Mouse (Mus musculus): ENCODE results near the gene Gm3594. TPM values are rescaled to one million over a fixed set of nuclear protein-coding genes. Genes with fewer than 3 reads are reported as not detected.
"Not testable (repeated sequence)": the region's sequence is repeated elsewhere in the genome, so short reads cannot be mapped to it uniquely, and the experiment has no call there.

Gene Gm3594
- polyA plus RNA-seq (2012; rRNA removed), result not detected in 2 replicates
- polyA plus RNA-seq (2014; fragmentation: Nextera tagmentation; extraction: Ambion mirVana), result not detected in 2 replicates

DNA sequence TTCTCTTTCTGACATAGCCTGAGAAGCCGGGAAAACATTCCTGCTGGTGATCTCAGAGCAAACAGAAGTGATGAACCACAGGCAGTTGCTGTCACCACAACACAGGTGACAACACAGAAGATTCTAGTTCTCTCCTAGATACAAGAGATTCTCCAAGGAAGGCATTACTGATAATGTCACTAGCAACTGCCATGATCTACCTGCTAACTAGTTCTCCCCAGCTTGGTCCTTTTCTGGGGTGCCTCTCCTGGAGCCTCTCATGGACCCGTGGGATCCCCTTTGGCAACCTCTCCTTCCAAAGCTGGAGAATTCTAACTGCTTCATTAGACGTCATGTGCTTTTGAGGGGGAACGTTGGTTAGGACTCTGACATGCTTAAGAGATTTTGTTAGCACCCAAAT lies at the start of gene Gm3594:
TSS of gene Gm3594 (minus strand) at position 101 of the 400 bp plus-strand sequence.
- not testable (repeated sequence) for H3K9ac ChIP-seq (ENCODE audit: low read depth, low read length, severe bottlenecking); H3K4me2 ChIP-seq (replicated peaks; ENCODE audit: low read depth, low read length, severe bottlenecking); H3K4me3 ChIP-seq (replicated peaks; ENCODE audit: low read length); H3K4me1 ChIP-seq (ENCODE audit: control insufficient read depth, insufficient read depth, low read length); H3K36me3 ChIP-seq (ENCODE audit: control insufficient read depth, insufficient read depth, low read length); ATAC-seq (ENCODE audit: low FRiP score, low read depth); H3K9me3 ChIP-seq (ENCODE audit: control insufficient read depth, low read length); H3K27ac ChIP-seq (replicated peaks; ENCODE audit: low read depth, low read length); DNase-seq (ENCODE audit: low spot score); H3K27me3 ChIP-seq (ENCODE audit: control insufficient read depth, insufficient read depth, low read length)
- no CpG with 5 or more reads among the region's 4 CpGs for WGBS

DNA sequence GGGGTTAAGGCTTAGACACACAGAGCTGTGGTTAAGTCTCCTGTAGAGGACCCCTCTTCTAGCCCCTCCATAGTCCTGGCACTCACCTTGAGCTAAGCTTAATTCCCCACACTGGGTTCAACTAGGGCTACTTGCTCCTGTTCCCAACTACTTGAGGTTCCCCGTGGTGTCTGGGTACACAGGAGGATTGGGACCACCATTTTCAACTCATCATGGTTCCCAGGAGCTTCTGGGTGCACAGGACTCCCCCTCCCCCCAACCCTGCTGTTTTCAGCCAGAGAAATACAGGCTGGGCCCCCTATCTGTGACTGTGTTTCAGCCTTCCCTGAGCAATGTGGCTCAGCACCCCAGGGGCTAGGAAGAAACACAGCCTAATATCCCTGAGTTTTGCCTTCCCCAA lies 41.9 kb upstream of the Gm3594 start:
- H3K4me1 ChIP-seq (ENCODE audit: control insufficient read depth, insufficient read depth, low read length); H3K27ac ChIP-seq (replicated peaks; ENCODE audit: low read depth, low read length); H3K36me3 ChIP-seq (ENCODE audit: control insufficient read depth, insufficient read depth, low read length); H3K4me2 ChIP-seq (replicated peaks; ENCODE audit: low read depth, low read length, severe bottlenecking); ATAC-seq (ENCODE audit: low FRiP score, low read depth); H3K9me3 ChIP-seq (ENCODE audit: control insufficient read depth, low read length); H3K4me3 ChIP-seq (replicated peaks; ENCODE audit: low read length); H3K9ac ChIP-seq (ENCODE audit: low read depth, low read length, severe bottlenecking); H3K27me3 ChIP-seq (ENCODE audit: control insufficient read depth, insufficient read depth, low read length); DNase-seq (ENCODE audit: low spot score): not testable (repeated sequence)
- 20% methylated on average over 1 of the region's 1 CpGs for WGBS

DNA sequence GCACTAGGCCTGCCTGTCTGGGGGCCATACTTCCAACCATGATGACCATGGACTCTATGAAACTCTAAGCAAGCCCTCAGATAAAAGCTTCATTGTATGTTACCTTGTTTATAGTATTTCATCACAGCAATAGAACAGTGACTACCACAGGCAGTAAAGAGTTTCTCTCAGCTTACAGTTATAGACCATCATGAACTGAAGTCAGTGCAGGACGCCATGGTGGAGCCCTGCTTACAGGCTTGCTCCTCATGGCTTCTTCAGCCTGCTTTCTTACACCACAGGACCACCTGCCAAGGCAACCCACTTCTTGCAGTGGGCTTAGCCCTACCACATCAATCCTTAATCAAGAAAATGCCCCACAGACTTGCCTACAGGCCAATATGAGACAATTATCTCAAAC lies 41.1 kb upstream of the Gm3594 start:
- H3K36me3 ChIP-seq (ENCODE audit: control insufficient read depth, insufficient read depth, low read length); H3K4me3 ChIP-seq (replicated peaks; ENCODE audit: low read length); ATAC-seq (ENCODE audit: low FRiP score, low read depth); H3K4me1 ChIP-seq (ENCODE audit: control insufficient read depth, insufficient read depth, low read length); H3K27me3 ChIP-seq (ENCODE audit: control insufficient read depth, insufficient read depth, low read length); H3K27ac ChIP-seq (replicated peaks; ENCODE audit: low read depth, low read length); H3K9me3 ChIP-seq (ENCODE audit: control insufficient read depth, low read length); H3K9ac ChIP-seq (ENCODE audit: low read depth, low read length, severe bottlenecking); DNase-seq (ENCODE audit: low spot score); H3K4me2 ChIP-seq (replicated peaks; ENCODE audit: low read depth, low read length, severe bottlenecking): not testable (repeated sequence)
- WGBS, result no CpG with 5 or more reads among the region's 1 CpGs

DNA sequence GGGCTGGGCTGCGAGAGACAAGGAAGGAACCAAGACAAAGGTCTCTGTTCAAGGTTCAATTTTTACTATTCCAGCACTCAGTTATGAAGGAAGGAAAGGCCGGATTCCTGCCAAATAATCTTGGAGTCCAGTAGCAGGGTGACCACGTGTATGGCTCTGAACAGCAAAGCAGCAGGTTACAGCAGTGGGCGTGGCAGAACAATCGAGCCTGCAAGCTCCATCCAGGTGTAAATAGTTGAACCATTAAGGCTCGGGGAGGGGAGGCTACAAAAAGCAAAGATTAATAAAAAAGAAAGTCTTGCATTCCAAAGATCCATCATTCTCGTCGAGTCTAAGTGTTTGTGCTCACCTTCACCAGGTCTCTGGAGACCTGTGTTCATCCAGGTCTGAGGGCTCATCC lies 37.7 kb upstream of the Gm3594 start:
- not testable (repeated sequence) for ATAC-seq (ENCODE audit: low FRiP score, low read depth); H3K9ac ChIP-seq (ENCODE audit: low read depth, low read length, severe bottlenecking); H3K4me2 ChIP-seq (replicated peaks; ENCODE audit: low read depth, low read length, severe bottlenecking); H3K4me3 ChIP-seq (replicated peaks; ENCODE audit: low read length); H3K27ac ChIP-seq (replicated peaks; ENCODE audit: low read depth, low read length); DNase-seq (ENCODE audit: low spot score); H3K27me3 ChIP-seq (ENCODE audit: control insufficient read depth, insufficient read depth, low read length); H3K4me1 ChIP-seq (ENCODE audit: control insufficient read depth, insufficient read depth, low read length); H3K36me3 ChIP-seq (ENCODE audit: control insufficient read depth, insufficient read depth, low read length); H3K9me3 ChIP-seq (ENCODE audit: control insufficient read depth, low read length)
- 70% methylated on average over 7 of the region's 8 CpGs for WGBS

DNA sequence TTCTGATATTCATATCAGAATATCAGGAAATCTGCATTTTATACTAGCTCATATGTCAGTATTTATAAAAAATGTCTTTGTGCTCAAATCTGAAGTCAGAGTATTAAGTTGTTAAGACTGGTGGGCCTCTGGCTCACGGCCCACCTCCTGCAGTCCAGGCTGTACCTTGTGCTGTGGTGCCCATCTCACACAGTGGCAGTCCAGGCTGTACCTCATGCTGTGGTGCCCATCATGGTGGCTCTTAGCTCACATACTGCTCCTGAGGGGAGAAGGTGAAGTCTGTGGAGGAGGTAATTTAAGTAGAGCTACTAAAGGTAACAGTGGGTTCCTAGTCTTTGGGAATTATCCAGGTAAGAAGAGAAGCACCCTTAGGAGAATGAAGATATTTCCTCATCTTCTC lies 27.4 kb upstream of the Gm3594 start:
- H3K27me3 ChIP-seq (ENCODE audit: control insufficient read depth, insufficient read depth, low read length); H3K9ac ChIP-seq (ENCODE audit: low read depth, low read length, severe bottlenecking); H3K4me2 ChIP-seq (replicated peaks; ENCODE audit: low read depth, low read length, severe bottlenecking); H3K9me3 ChIP-seq (ENCODE audit: control insufficient read depth, low read length); H3K4me3 ChIP-seq (replicated peaks; ENCODE audit: low read length); ATAC-seq (ENCODE audit: low FRiP score, low read depth); H3K36me3 ChIP-seq (ENCODE audit: control insufficient read depth, insufficient read depth, low read length); DNase-seq (ENCODE audit: low spot score); H3K4me1 ChIP-seq (ENCODE audit: control insufficient read depth, insufficient read depth, low read length); H3K27ac ChIP-seq (replicated peaks; ENCODE audit: low read depth, low read length): not testable (repeated sequence)
- WGBS, result 88% methylated on average over 1 of the region's 1 CpGs

DNA sequence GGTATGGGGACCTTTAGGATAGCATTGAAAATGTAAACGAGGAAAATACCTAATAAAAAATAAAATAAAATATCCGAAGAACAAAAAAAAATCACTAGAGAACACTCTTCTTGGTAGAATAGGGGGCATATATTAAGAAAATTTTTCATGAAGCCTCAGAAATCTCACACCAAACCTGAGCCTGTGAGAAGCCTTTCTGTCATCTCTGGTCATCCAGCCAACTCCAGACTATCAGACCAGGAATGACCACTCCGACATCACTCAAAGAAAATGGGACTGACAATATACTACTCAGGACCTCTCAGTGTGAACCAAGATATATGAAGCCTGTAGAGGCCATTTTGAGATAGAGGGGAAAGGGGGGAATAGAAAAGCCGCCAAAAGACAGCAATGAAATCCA lies 3.6 kb downstream of the Gm3594 start:
- H3K4me2 ChIP-seq (replicated peaks; ENCODE audit: low read depth, low read length, severe bottlenecking); H3K9ac ChIP-seq (ENCODE audit: low read depth, low read length, severe bottlenecking); H3K4me1 ChIP-seq (ENCODE audit: control insufficient read depth, insufficient read depth, low read length); H3K27ac ChIP-seq (replicated peaks; ENCODE audit: low read depth, low read length); H3K9me3 ChIP-seq (ENCODE audit: control insufficient read depth, low read length); H3K27me3 ChIP-seq (ENCODE audit: control insufficient read depth, insufficient read depth, low read length); DNase-seq (ENCODE audit: low spot score); H3K36me3 ChIP-seq (ENCODE audit: control insufficient read depth, insufficient read depth, low read length); H3K4me3 ChIP-seq (replicated peaks; ENCODE audit: low read length); ATAC-seq (ENCODE audit: low FRiP score, low read depth): not testable (repeated sequence)
- 88% methylated on average over 1 of the region's 4 CpGs for WGBS

DNA sequence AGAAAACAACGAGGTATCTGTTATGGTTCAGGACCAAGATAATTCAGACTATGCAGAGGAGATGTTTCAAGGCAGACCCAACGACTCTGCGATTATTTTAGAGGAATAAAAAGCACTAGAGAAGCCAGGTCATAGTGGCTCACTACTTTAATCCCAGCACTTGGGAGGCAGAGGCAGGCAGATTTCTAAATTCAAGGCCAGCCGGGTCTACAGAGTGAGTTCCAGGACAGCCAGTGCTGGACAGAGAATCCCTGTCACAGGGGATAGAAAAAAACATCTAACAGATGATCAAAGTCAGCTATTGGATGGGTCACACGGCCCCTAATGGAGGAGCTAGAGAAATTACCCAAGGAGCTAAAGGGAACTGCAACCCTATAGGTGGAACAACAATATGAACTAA lies 4.2 kb downstream of the Gm3594 start:
- H3K27ac ChIP-seq (replicated peaks; ENCODE audit: low read depth, low read length); H3K27me3 ChIP-seq (ENCODE audit: control insufficient read depth, insufficient read depth, low read length); H3K9me3 ChIP-seq (ENCODE audit: control insufficient read depth, low read length); DNase-seq (ENCODE audit: low spot score); H3K4me3 ChIP-seq (replicated peaks; ENCODE audit: low read length); ATAC-seq (ENCODE audit: low FRiP score, low read depth); H3K9ac ChIP-seq (ENCODE audit: low read depth, low read length, severe bottlenecking); H3K36me3 ChIP-seq (ENCODE audit: control insufficient read depth, insufficient read depth, low read length); H3K4me1 ChIP-seq (ENCODE audit: control insufficient read depth, insufficient read depth, low read length); H3K4me2 ChIP-seq (replicated peaks; ENCODE audit: low read depth, low read length, severe bottlenecking): not testable (repeated sequence)
- WGBS, result 56% methylated on average over 1 of the region's 5 CpGs

DNA sequence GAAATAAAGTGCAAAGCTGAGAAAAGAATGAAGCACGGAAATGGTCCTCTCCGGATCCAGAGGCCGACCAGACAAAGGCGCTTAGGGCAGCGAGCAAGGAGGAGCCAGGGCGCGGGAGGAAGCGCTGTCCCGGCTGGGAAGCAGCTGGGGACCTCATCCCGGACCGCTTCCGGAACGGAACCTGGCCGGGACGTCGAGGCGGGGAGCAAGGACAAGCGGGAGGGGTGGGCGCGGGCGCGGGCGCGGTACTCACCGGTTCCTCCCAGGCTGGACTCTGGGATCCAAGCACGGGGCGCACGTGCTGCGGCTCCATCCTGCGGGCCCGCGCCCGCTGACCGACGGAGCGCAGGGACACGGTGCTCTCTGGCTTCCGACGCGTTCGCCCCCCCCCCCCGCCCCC lies 17.6 kb downstream of the Gm3594 start:
- not testable (repeated sequence) for DNase-seq (ENCODE audit: low spot score); H3K4me3 ChIP-seq (replicated peaks; ENCODE audit: low read length); H3K27ac ChIP-seq (replicated peaks; ENCODE audit: low read depth, low read length); H3K4me2 ChIP-seq (replicated peaks; ENCODE audit: low read depth, low read length, severe bottlenecking); H3K4me1 ChIP-seq (ENCODE audit: control insufficient read depth, insufficient read depth, low read length); H3K36me3 ChIP-seq (ENCODE audit: control insufficient read depth, insufficient read depth, low read length); H3K9me3 ChIP-seq (ENCODE audit: control insufficient read depth, low read length); H3K27me3 ChIP-seq (ENCODE audit: control insufficient read depth, insufficient read depth, low read length); H3K9ac ChIP-seq (ENCODE audit: low read depth, low read length, severe bottlenecking); ATAC-seq (ENCODE audit: low FRiP score, low read depth)
- WGBS, result 26% methylated on average over 9 of the region's 42 CpGs

DNA sequence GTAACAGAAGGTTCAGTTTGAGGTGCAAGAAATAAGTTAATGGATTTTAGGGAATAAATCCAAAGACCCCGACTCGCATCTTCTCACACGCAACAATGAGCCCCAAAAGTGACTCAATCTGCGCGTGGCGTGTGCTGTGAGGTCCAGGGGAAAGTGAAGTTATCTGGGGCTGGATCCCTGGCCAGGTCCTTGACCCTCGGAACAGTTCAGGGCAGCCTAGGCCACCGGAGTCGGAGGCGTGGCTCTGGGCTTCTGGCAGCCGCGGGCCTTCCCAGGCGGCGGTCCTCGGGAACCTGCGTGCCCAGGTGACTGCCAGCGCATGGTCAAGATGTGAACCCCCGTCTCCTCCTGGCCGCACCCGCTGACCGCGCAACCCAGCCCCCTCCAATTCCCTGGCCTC lies 18.1 kb downstream of the Gm3594 start:
- not testable (repeated sequence) for H3K36me3 ChIP-seq (ENCODE audit: control insufficient read depth, insufficient read depth, low read length); DNase-seq (ENCODE audit: low spot score); H3K27me3 ChIP-seq (ENCODE audit: control insufficient read depth, insufficient read depth, low read length); H3K27ac ChIP-seq (replicated peaks; ENCODE audit: low read depth, low read length); H3K4me3 ChIP-seq (replicated peaks; ENCODE audit: low read length); H3K9me3 ChIP-seq (ENCODE audit: control insufficient read depth, low read length); H3K9ac ChIP-seq (ENCODE audit: low read depth, low read length, severe bottlenecking); ATAC-seq (ENCODE audit: low FRiP score, low read depth); H3K4me1 ChIP-seq (ENCODE audit: control insufficient read depth, insufficient read depth, low read length)
- WGBS, result 37% methylated on average over 14 of the region's 22 CpGs
- H3K4me2 ChIP-seq (replicated peaks; ENCODE audit: low read depth, low read length, severe bottlenecking), result peak overlapping the region; percentile 35; the same call in 1 of the 2 replicates

Measured in limb, embryonic 14.5 days (tissue).